Mouse (Mus musculus): ENCODE data around the gene F8. TPM values are rescaled to one million over a fixed set of nuclear protein-coding genes. Genes with fewer than 3 reads are reported as not detected.
A peak's percentile ranks its signal among the peaks of the same experiment; 100 is the strongest.

The F8 gene
- polyA plus RNA-seq, 1 experiment, result 1.2 TPM

DNA sequence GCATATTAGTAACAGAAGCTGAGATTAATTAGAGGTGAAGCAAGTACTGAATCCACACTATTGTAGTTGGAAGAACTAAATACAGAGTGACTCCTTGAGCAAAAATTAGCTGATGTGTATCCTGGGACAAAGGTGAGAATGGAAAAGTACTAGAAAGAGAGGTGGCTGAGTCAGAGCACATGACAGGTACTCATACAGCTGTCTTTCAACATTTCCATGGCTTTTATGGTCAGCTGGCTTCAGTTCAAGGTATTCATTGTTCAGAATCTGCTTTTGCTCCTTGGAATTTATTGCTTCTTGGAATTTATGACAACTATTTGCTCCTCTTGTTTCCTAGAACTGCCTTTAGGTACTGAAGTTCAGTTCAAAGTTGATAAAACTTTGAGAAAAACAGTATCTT, 245.5 kb downstream of the F8 start:
- DNase-seq (ENCODE audit: low read depth), result no peak

DNA sequence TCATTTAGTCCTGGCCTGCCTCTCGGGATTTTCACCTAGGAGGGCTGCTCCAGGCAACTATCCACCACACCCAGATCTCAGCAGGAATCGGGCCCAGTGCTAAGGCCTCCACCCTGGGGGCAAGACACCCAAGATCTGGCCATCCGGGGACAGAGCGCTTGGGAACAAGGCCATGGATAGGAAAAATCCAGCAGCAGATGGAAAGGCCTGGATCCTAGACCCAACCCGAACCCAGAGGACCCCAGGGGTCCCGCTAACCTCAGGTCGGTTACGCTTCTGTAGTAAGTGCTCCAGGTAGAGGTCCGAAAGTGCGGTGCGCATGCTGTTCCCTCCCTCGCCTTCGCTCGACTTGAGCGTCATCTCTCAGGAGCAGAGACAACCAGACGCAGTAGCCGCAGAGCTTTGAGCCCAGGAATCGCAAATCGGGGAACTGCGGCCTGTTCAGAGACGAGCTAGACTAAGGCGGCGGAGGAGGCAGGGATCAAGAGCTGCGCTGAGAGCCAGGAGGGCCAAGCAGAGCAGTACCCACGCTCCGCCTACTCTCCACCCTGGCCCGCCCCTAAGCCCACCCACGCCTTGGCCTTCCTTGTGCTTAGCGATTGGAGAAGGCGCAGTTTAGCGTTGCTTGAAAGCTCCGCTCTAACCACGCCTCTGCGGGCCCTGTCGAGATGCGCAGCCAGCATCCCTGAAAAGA, 251.8 kb downstream of the F8 start, which contains the start of gene Mpp1:
Gene Mpp1 (minus strand): TSS at position 550 of the 694 bp plus-strand sequence.
- TF ChIP-seq POLR2A (IDR thresholded peaks at IDR 0.05; ENCODE audit: borderline replicate concordance, extremely low read depth, insufficient read depth, insufficient read length, poor library complexity, severe bottlenecking) (no peak), CTCF (IDR thresholded peaks at IDR 0.05; ENCODE audit: borderline replicate concordance, extremely low read depth, insufficient read depth, insufficient read length) (no peak)
- peak; percentile 93 for DNase-seq (ENCODE audit: low read depth)

More for the DNA sequence above, 245.5 kb downstream of the F8 start:
- no peak for TF ChIP-seq POLR2A (IDR thresholded peaks at IDR 0.05; ENCODE audit: borderline replicate concordance, extremely low read depth, insufficient read depth, insufficient read length, poor library complexity, severe bottlenecking)
- TF ChIP-seq CTCF (IDR thresholded peaks at IDR 0.05; ENCODE audit: borderline replicate concordance, extremely low read depth, insufficient read depth, insufficient read length), result no peak

DNA sequence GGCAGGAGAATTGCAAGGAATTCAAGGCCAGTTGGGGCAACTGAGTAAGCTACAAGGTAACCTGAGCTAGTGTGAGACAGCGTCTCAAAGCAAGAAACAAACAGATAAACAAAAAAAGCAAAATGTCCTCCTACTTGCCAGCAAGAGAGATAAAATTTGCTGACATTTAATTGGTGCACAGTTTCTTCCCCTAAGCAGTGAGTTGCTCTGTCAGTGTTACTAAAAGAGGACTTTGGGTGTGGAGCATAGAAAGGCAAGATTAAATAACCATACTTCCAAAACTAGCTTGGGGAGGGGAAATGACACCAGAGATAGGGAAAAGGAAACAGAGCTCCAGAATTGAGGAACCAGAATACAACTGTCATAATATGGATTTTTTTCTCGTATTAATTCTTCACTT, 252.9 kb downstream of the F8 start:
- no peak for TF ChIP-seq POLR2A (IDR thresholded peaks at IDR 0.05; ENCODE audit: borderline replicate concordance, extremely low read depth, insufficient read depth, insufficient read length, poor library complexity, severe bottlenecking)
- TF ChIP-seq CTCF (IDR thresholded peaks at IDR 0.05; ENCODE audit: borderline replicate concordance, extremely low read depth, insufficient read depth, insufficient read length), result no peak
- no peak for DNase-seq (ENCODE audit: low read depth)

DNA sequence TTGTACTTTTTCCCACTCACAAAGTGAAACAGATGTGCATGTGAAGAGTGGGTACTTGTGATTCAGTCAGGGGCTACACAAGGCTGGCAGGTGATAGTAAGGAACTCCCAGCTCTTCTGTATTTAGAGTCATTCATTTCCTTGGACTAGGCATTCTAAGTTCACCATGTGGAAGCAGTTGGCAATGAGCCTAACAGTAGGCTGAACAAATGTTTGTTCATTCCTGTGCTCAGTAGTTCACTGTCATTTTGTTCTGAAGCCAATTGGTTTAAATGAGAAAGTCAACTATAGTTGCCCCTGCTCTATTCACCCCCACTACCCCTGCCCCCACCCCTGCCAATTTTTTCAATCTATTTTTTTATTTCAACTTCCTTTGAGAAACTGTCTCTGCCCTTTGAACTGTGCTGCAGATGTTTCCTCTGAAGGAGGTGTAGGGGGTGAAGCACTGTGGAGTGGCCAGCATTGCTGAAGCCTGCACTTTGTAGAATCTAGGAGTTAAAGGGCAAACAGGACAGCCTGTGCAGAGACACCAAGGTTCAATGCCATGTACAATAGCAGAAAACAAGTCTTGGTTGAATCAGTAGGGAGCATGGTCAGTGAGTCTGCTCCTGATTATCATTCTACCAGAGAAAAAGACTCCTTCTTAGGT, 254.0 kb downstream of the F8 start:
- DNase-seq (ENCODE audit: low read depth), result peak; percentile 17
- TF ChIP-seq POLR2A (IDR thresholded peaks at IDR 0.05; ENCODE audit: borderline replicate concordance, extremely low read depth, insufficient read depth, insufficient read length, poor library complexity, severe bottlenecking), result no peak
- TF ChIP-seq CTCF (IDR thresholded peaks at IDR 0.05; ENCODE audit: borderline replicate concordance, extremely low read depth, insufficient read depth, insufficient read length), result no peak

DNA sequence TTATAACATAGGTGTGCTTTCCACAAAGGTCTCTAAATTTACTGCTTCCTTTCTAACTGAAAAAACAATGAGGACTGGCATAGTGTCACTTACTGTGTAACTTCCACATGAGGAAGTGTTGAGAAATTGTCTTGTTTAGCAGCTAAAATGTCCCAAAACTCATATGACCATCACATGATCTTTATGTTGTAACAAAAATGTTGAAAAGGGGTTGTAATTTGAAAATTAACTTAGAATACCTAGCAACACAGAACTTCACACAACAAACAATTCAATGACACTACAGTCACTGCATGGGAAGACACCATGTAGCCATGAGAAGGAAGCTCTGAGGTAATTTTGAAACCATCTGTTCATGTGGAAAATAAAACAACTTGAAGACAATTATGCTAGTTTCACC, 255.5 kb downstream of the F8 start:
- TF ChIP-seq CTCF (IDR thresholded peaks at IDR 0.05; ENCODE audit: borderline replicate concordance, extremely low read depth, insufficient read depth, insufficient read length), result no peak
- no peak for TF ChIP-seq POLR2A (IDR thresholded peaks at IDR 0.05; ENCODE audit: borderline replicate concordance, extremely low read depth, insufficient read depth, insufficient read length, poor library complexity, severe bottlenecking)
- DNase-seq (ENCODE audit: low read depth), result no peak

DNA sequence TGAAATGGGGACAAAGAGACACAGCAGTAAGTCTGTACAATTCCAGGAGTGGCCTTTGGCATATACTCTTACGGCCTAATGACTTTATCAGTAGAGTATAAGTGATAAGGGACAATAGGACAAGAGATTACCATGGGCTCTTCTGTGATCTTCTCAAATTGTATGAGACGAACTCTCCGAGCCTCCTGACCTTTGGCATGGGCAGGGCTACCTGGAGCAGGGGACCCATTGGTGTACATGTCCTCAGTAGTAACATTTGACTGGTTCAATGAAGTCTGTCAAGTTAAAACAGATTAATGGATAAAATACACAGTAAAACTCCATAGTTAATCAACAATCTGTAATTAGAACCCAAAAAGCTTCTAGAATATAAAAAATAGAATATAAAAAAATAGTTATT, 256.8 kb downstream of the F8 start:
- TF ChIP-seq POLR2A (IDR thresholded peaks at IDR 0.05; ENCODE audit: borderline replicate concordance, extremely low read depth, insufficient read depth, insufficient read length, poor library complexity, severe bottlenecking) (no peak), CTCF (IDR thresholded peaks at IDR 0.05; ENCODE audit: borderline replicate concordance, extremely low read depth, insufficient read depth, insufficient read length) (no peak)
- no peak for DNase-seq (ENCODE audit: low read depth)

Other genes with a start within 250 kb of the F8 start
- not detected in 2 replicates for gene Smim9, start 218.8 kb downstream of the F8 start, polyA plus RNA-seq (2012; rRNA removed)
- 18.5 and 21.2 TPM in 2 replicates for gene Fundc2, start 216 bp downstream of the F8 start, polyA plus RNA-seq (2012; rRNA removed)
- gene Cmc4, start 34.0 kb upstream of the F8 start, polyA plus RNA-seq (2012; rRNA removed), result 14.1 and 21.3 TPM in 2 replicates
- 7.8 and 13.4 TPM in 2 replicates for gene Mtcp1, start 34.0 kb upstream of the F8 start, polyA plus RNA-seq (2012; rRNA removed)
- 19.7 and 22.6 TPM in 2 replicates for gene Brcc3, start 34.0 kb upstream of the F8 start, polyA plus RNA-seq (2012; rRNA removed)
- gene Vbp1, start 131.7 kb upstream of the F8 start, polyA plus RNA-seq (2012; rRNA removed), result 92.5 and 97.0 TPM in 2 replicates
- gene Rab39b, start 195.6 kb upstream of the F8 start, polyA plus RNA-seq (2012; rRNA removed), result 15.6 and 18.3 TPM in 2 replicates